Mouse (Mus musculus): ENCODE results near the gene Krt33a. TPM values are rescaled to one million over a fixed set of nuclear protein-coding genes. Genes with fewer than 3 reads are reported as not detected.
A peak's percentile ranks its signal among the peaks of the same experiment; 100 is the strongest.

The Krt33a gene
- polyA plus RNA-seq (2015; fragmentation: Nextera tagmentation; extraction: Ambion mirVana), result not detected in 2 replicates

GRCm38 (mm10) chr11:100016112-100016511, at the start of gene Krt33a:
Gene Krt33a (minus strand): TSS chr11:100016212.
- ATAC-seq, result no peak
- H3K9ac ChIP-seq (ENCODE audit: low read depth, low read length), result no peak within 1 kb of the TSS
- H3K9me3 ChIP-seq (ENCODE audit: control insufficient read depth, low read length), result no peaks in the 10 kb centered on the region
- no peak within 1 kb of the TSS for H3K4me3 ChIP-seq (ENCODE audit: low read length)
- WGBS, result 69% methylated on average over 4 of the region's 4 CpGs
- H3K27me3 ChIP-seq (replicated peaks; ENCODE audit: control insufficient read depth, insufficient read depth, low read length), result no peaks in the 10 kb centered on the region
- no peaks in the 10 kb centered on the region for H3K4me1 ChIP-seq (ENCODE audit: control insufficient read depth, insufficient read depth, low read length)
- H3K4me2 ChIP-seq (ENCODE audit: low read depth, low read length), result no peak within 1 kb of the TSS
- no peak within 1 kb of the TSS for H3K27ac ChIP-seq (ENCODE audit: low read length)
- no peaks in the 10 kb centered on the region for H3K36me3 ChIP-seq (ENCODE audit: control insufficient read depth, insufficient read depth, low read length)

DNA sequence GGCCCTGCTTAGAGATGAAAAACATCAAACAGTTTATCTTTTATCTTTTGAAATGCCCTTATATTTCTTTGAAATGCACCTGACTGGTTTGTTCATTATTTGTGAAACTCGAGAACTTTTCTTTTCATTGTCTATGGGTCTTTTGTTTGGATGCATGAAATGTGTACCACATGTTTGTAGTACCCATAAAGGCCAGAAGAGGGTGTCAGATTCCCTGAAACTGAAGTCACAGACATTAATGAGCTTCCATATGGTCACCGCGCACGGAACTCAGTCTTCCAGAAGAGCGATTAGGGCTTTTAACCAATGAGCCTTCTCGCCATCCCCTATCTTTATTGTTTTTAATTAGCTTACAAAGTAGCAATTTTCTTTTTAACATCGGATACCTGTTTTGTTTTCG, 42.9 kb upstream of the Krt33a start:
- no peak for ATAC-seq
- Histone ChIP-seq H3K36me3 (ENCODE audit: control insufficient read depth, insufficient read depth, low read length) (no peaks in the 10 kb centered on the region), H3K4me1 (ENCODE audit: control insufficient read depth, insufficient read depth, low read length) (no peaks in the 10 kb centered on the region), H3K9me3 (ENCODE audit: control insufficient read depth, low read length) (no peaks in the 10 kb centered on the region), H3K4me2 (ENCODE audit: low read depth, low read length) (no peak overlapping the region), H3K27me3 (replicated peaks; ENCODE audit: control insufficient read depth, insufficient read depth, low read length) (no peaks in the 10 kb centered on the region), H3K9ac (ENCODE audit: low read depth, low read length) (no peak overlapping the region), H3K4me3 (ENCODE audit: low read length) (no peak overlapping the region), H3K27ac (ENCODE audit: low read length) (no peak overlapping the region)
- WGBS, result 76% methylated on average over 8 of the region's 8 CpGs

- Histone ChIP-seq H3K9ac (ENCODE audit: low read depth, low read length) (no peak overlapping the region), H3K9me3 (ENCODE audit: control insufficient read depth, low read length) (no peaks in the 10 kb centered on the region), H3K27me3 (replicated peaks; ENCODE audit: control insufficient read depth, insufficient read depth, low read length) (no peaks in the 10 kb centered on the region), H3K36me3 (ENCODE audit: control insufficient read depth, insufficient read depth, low read length) (no peaks in the 10 kb centered on the region), H3K4me2 (ENCODE audit: low read depth, low read length) (no peak overlapping the region), H3K27ac (ENCODE audit: low read length) (no peak overlapping the region), H3K4me1 (ENCODE audit: control insufficient read depth, insufficient read depth, low read length) (no peaks in the 10 kb centered on the region), H3K4me3 (ENCODE audit: low read length) (no peak overlapping the region)
- WGBS, result 66% methylated on average over 9 of the region's 9 CpGs
- ATAC-seq, result no peak
Measured at GRCm38 (mm10) chr11:100055686-100056655, 40.0 kb upstream of the Krt33a start.

GRCm38 (mm10) chr11:100050451-100050850, 34.4 kb upstream of the Krt33a start, which contains the start of gene Krt31:
Gene Krt31 (minus strand): TSS chr11:100050551.
- no peak within 1 kb of the TSS for H3K9ac ChIP-seq (ENCODE audit: low read depth, low read length)
- no peaks in the 10 kb centered on the region for H3K9me3 ChIP-seq (ENCODE audit: control insufficient read depth, low read length)
- no peaks in the 10 kb centered on the region for H3K4me1 ChIP-seq (ENCODE audit: control insufficient read depth, insufficient read depth, low read length)
- no peak within 1 kb of the TSS for H3K27ac ChIP-seq (ENCODE audit: low read length)
- no peak within 1 kb of the TSS for H3K4me3 ChIP-seq (ENCODE audit: low read length)
- 81% methylated on average over 3 of the region's 3 CpGs for WGBS
- no peaks in the 10 kb centered on the region for H3K27me3 ChIP-seq (replicated peaks; ENCODE audit: control insufficient read depth, insufficient read depth, low read length)
- H3K36me3 ChIP-seq (ENCODE audit: control insufficient read depth, insufficient read depth, low read length), result no peaks in the 10 kb centered on the region
- no peak within 1 kb of the TSS for H3K4me2 ChIP-seq (ENCODE audit: low read depth, low read length)
- no peak for ATAC-seq

DNA sequence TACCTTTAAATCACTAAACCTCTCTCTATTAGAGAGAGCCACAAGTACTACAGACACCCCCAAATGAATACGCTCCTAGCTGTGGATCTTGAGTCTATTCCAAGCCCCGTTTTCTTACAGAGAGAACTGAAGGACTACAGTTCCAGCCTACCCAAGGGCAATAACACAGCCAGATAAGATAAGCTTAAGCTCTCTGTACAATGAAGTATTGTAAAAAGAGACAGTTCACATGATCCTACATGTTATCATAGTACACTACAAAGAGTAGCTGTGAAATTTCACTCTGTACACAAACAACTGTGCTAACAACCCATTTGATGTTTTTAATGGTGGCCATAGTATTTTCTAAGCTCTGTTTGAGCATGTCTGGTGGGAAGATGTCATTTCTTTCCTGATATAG, 31.2 kb upstream of the Krt33a start:
- no peaks in the 10 kb centered on the region for H3K27me3 ChIP-seq (replicated peaks; ENCODE audit: control insufficient read depth, insufficient read depth, low read length)
- H3K4me1 ChIP-seq (ENCODE audit: control insufficient read depth, insufficient read depth, low read length), result no peaks in the 10 kb centered on the region
- no peaks in the 10 kb centered on the region for H3K9me3 ChIP-seq (ENCODE audit: control insufficient read depth, low read length)
- no peaks in the 10 kb centered on the region for H3K36me3 ChIP-seq (ENCODE audit: control insufficient read depth, insufficient read depth, low read length)
- ATAC-seq, result peak; percentile 90
- H3K9ac ChIP-seq (ENCODE audit: low read depth, low read length), result no peak overlapping the region
- H3K27ac ChIP-seq (ENCODE audit: low read length), result no peak overlapping the region
- no peak overlapping the region for H3K4me3 ChIP-seq (ENCODE audit: low read length)
- 53% methylated on average over 2 of the region's 2 CpGs for WGBS
- H3K4me2 ChIP-seq (ENCODE audit: low read depth, low read length), result no peak overlapping the region

DNA sequence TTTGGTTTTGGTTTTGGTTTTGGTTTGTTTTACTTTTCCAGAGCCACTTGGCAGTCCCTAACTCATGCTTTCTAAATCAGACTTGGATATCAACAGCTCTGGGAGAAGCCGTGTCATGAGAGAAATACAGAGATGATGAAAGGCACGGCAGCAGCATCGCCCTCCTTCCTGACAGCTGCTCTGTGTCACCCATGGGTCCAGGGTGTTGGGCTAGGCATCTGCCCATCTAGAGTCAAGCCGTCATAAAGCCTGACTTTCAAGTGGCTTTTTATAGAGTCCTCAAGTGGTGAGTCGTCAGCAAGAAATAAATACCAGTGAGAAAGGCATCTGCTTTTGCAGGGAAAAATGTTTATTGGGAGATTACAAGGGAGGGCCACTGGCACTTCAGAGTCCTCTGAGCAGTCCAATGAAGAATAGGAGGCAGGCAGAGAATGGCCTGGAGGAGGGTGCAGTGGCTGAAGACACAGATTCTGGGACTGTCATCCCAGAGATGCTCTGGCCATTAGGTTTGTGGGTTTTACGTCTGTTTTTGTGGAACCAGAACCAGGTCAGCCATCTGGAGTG, 30.4 kb upstream of the Krt33a start:
- Histone ChIP-seq H3K27me3 (replicated peaks; ENCODE audit: control insufficient read depth, insufficient read depth, low read length) (no peaks in the 10 kb centered on the region), H3K9me3 (ENCODE audit: control insufficient read depth, low read length) (no peaks in the 10 kb centered on the region), H3K36me3 (ENCODE audit: control insufficient read depth, insufficient read depth, low read length) (no peaks in the 10 kb centered on the region), H3K27ac (ENCODE audit: low read length) (no peak overlapping the region), H3K4me1 (ENCODE audit: control insufficient read depth, insufficient read depth, low read length) (no peaks in the 10 kb centered on the region), H3K4me3 (ENCODE audit: low read length) (no peak overlapping the region), H3K4me2 (ENCODE audit: low read depth, low read length) (no peak overlapping the region), H3K9ac (ENCODE audit: low read depth, low read length) (no peak overlapping the region)
- ATAC-seq, result no peak
- WGBS, result 49% methylated on average over 6 of the region's 6 CpGs

- H3K4me3 ChIP-seq (ENCODE audit: low read length), result no peak within 1 kb of the TSS
- 91% methylated on average over 6 of the region's 6 CpGs for WGBS
- H3K27ac ChIP-seq (ENCODE audit: low read length), result no peak within 1 kb of the TSS
- no peaks in the 10 kb centered on the region for H3K27me3 ChIP-seq (replicated peaks; ENCODE audit: control insufficient read depth, insufficient read depth, low read length)
- no peak for ATAC-seq
- H3K4me2 ChIP-seq (ENCODE audit: low read depth, low read length), result no peak within 1 kb of the TSS
- H3K9ac ChIP-seq (ENCODE audit: low read depth, low read length), result no peak within 1 kb of the TSS
- H3K9me3 ChIP-seq (ENCODE audit: control insufficient read depth, low read length), result no peaks in the 10 kb centered on the region
- H3K4me1 ChIP-seq (ENCODE audit: control insufficient read depth, insufficient read depth, low read length), result no peaks in the 10 kb centered on the region
- H3K36me3 ChIP-seq (ENCODE audit: control insufficient read depth, insufficient read depth, low read length), result no peaks in the 10 kb centered on the region
Measured at GRCm38 (mm10) chr11:100041454-100041853, 25.4 kb upstream of the Krt33a start, which contains the start of gene Krt34. Gene Krt34 (minus strand): TSS chr11:100041554.

DNA sequence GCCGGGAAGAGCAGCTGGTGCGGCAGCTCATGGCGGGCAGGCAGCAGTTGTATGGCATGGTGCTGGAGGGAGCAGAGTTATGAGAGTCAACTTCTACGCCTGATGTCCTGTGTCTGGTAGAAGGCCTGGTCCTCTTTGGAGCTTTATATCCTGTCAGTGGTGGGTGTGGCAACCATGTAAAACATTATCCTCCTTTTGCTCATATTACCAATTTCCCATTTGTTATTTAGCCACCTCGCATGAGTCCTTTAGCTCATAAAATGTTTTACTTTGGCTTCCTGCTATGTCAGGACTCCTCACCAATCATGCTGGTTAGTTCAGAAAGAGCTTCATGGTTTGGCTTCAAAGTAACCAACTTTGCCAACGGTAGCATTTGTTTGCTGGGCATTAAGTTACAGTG, 13.8 kb upstream of the Krt33a start, which contains the start of gene Krt33b:
Gene Krt33b, minus strand, starts transcription at position 101 of the 400 bp plus-strand sequence.
- Histone ChIP-seq H3K27me3 (replicated peaks; ENCODE audit: control insufficient read depth, insufficient read depth, low read length) (no peaks in the 10 kb centered on the region), H3K36me3 (ENCODE audit: control insufficient read depth, insufficient read depth, low read length) (no peaks in the 10 kb centered on the region), H3K9ac (ENCODE audit: low read depth, low read length) (no peak within 1 kb of the TSS), H3K4me3 (ENCODE audit: low read length) (no peak within 1 kb of the TSS), H3K9me3 (ENCODE audit: control insufficient read depth, low read length) (no peaks in the 10 kb centered on the region), H3K4me1 (ENCODE audit: control insufficient read depth, insufficient read depth, low read length) (no peaks in the 10 kb centered on the region; the same call in 1 of the 2 replicates), H3K4me2 (ENCODE audit: low read depth, low read length) (no peak within 1 kb of the TSS), H3K27ac (ENCODE audit: low read length) (no peak within 1 kb of the TSS)
- WGBS, result 88% methylated on average over 6 of the region's 6 CpGs
- no peak for ATAC-seq

- no peak overlapping the region for H3K27ac ChIP-seq (ENCODE audit: low read length)
- no peaks in the 10 kb centered on the region for H3K4me1 ChIP-seq (ENCODE audit: control insufficient read depth, insufficient read depth, low read length)
- no peaks in the 10 kb centered on the region for H3K9me3 ChIP-seq (ENCODE audit: control insufficient read depth, low read length)
- no peak overlapping the region for H3K9ac ChIP-seq (ENCODE audit: low read depth, low read length)
- no peak overlapping the region for H3K4me3 ChIP-seq (ENCODE audit: low read length)
- ATAC-seq, result no peak
- 76% methylated on average over 5 of the region's 5 CpGs for WGBS
- no peaks in the 10 kb centered on the region for H3K27me3 ChIP-seq (replicated peaks; ENCODE audit: control insufficient read depth, insufficient read depth, low read length)
- H3K4me2 ChIP-seq (ENCODE audit: low read depth, low read length), result no peak overlapping the region
- H3K36me3 ChIP-seq (ENCODE audit: control insufficient read depth, insufficient read depth, low read length), result no peaks in the 10 kb centered on the region
Measured at GRCm38 (mm10) chr11:100021438-100021837, 5.4 kb upstream of the Krt33a start.
